ENCODE assay signal across 9 mouse cellular contexts in the genomic region with DNA sequence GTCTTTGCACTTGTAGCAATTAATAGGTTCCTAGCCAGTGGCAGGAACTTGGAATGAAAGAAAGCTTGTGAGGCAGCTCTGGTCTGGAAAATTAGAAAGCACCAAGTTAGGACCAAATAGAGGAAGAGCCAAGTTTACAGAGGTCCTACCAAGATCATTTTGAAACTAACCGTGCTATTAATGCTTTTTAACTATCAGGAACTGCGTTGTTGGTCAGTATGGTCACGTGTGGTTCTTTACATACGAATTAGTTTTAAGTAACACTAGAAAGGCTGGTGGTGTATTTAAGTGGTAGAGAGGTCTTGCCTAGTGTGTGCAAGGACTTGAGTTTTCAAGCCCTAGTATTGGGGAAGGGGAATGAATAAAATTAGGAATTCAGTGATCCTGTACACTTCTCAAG. TPM values are rescaled to one million over a fixed set of nuclear protein-coding genes. Genes with fewer than 3 reads are reported as not detected.
DNase-seq lines count a peak whose midpoint lies in the region; ATAC-seq and TF ChIP-seq lines count a peak whose summit lies in the region.
"Had no signal": no experiment of that assay in that cellular context is flagged by ENCODE, and none has a peak within 500 bp of the region (broad histone marks: within the 10 kb centered on the region; RNA-seq: fewer than 3 reads in every experiment).

No protein-coding gene starts in this region.

- H3K27ac ChIP-seq in forebrain, embryonic 15.5 days (replicated peaks) = no peak overlapping the region
- no peak overlapping the region for H3K27ac ChIP-seq in liver, embryonic 15.5 days (replicated peaks)

- peak overlapping the region; percentile 77 for H3K9ac ChIP-seq in forebrain, embryonic 15.5 days (replicated peaks)
- peak overlapping the region; percentile 81 for H3K9ac ChIP-seq in liver, embryonic 15.5 days

- intact Hi-C loops in heart, postnatal 36 days (cut with DNase I) = loop anchor here (5.0 kb wide), 2 partner anchors 136 to 324 kb away; partner anchors contain the start of genes Cct7, Pradc1 and Tprkb

- no peaks in the 10 kb centered on the region for H3K36me3 ChIP-seq in C2C12 (ENCODE audit: control insufficient read depth, insufficient read depth)
- H3K36me3 ChIP-seq in forebrain, embryonic 15.5 days = no peaks in the 10 kb centered on the region
- no peaks in the 10 kb centered on the region for H3K36me3 ChIP-seq in liver, embryonic 15.5 days (replicated peaks)

- no peak overlapping the region for H3ac ChIP-seq in C2C12 (ENCODE audit: control insufficient read depth, insufficient read length, low read depth)

- H3K4me1 ChIP-seq in forebrain, embryonic 15.5 days = peaks cover 24% of the 10 kb centered on the region
- peaks cover 24% of the 10 kb centered on the region for H3K4me1 ChIP-seq in liver, embryonic 15.5 days (replicated peaks)

- ATAC-seq in forebrain, embryonic 15.5 days (replicated peaks) = no peak
- ATAC-seq in liver, embryonic 15.5 days (ENCODE audit: insufficient read depth) = no peak

- no peak for TF ChIP-seq CTCF in C2C12 (IDR thresholded peaks at IDR 0.05; ENCODE audit: control insufficient read depth, insufficient read depth, insufficient read length)

- H3K27me3 ChIP-seq in C2C12 (ENCODE audit: control insufficient read depth, insufficient read depth, insufficient read length) = no peaks in the 10 kb centered on the region
- H3K27me3 ChIP-seq in forebrain, embryonic 15.5 days = no peaks in the 10 kb centered on the region
- peaks cover 12% of the 10 kb centered on the region; the same call in 1 of the 2 replicates for H3K27me3 ChIP-seq in liver, embryonic 15.5 days

- peaks cover 36% of the 10 kb centered on the region for H3K79me3 ChIP-seq in C2C12 (ENCODE audit: low read depth)

- H3K9me3 ChIP-seq in forebrain, embryonic 15.5 days = no peaks in the 10 kb centered on the region
- no peaks in the 10 kb centered on the region for H3K9me3 ChIP-seq in liver, embryonic 15.5 days (replicated peaks)

- 2% methylated on average over 4 of the region's 4 CpGs for WGBS in forebrain, embryonic 15.5 days
- 14% methylated on average over 4 of the region's 4 CpGs for WGBS in liver, embryonic 15.5 days (ENCODE audit: insufficient replicate concordance)

- H3K4me2 ChIP-seq in forebrain, embryonic 15.5 days (replicated peaks) = peak overlapping the region; percentile 53
- peak overlapping the region; percentile 84 for H3K4me2 ChIP-seq in liver, embryonic 15.5 days

- peak; percentile 70 for DNase-seq in heart, adult 11 months
- no peak for DNase-seq in heart, postnatal 36 days
- DNase-seq in spleen, postnatal 36 days (ENCODE audit: low spot score in 2 of 2) = no peak
- DNase-seq in thymus, postnatal 4 days = no peak
- DNase-seq in gastrocnemius, adult 18-20 months (ENCODE audit: low spot score) = no peak
- DNase-seq: kidney, adult 8-10 months had no signal

- peaks cover 54% of the 10 kb centered on the region for H3K79me2 ChIP-seq in C2C12 (ENCODE audit: control insufficient read depth, insufficient read depth)

- peak overlapping the region; percentile 71 for H3K4me3 ChIP-seq in C2C12 (ENCODE audit: insufficient read depth, poor library complexity, severe bottlenecking)
- peak overlapping the region; percentile 87 for H3K4me3 ChIP-seq in forebrain, embryonic 15.5 days
- H3K4me3 ChIP-seq in liver, embryonic 15.5 days (replicated peaks) = peak overlapping the region; percentile 82

TF ChIP-seq in C2C12, 6 proteins besides CTCF, POLR2A, EP300 and RAD21:
- TF ChIP-seq USF1 (IDR thresholded peaks at IDR 0.05; ENCODE audit: low read depth) = peak; percentile 70
- TF ChIP-seq CEBPB (IDR thresholded peaks at IDR 0.05; ENCODE audit: low read depth) = no peak
- no peak for TF ChIP-seq MYOG (IDR thresholded peaks at IDR 0.05; ENCODE audit: control insufficient read depth, extremely low read depth, insufficient read length)
- no peak for TF ChIP-seq MYOD1 (IDR thresholded peaks at IDR 0.05; ENCODE audit: control insufficient read depth, insufficient read length, low read depth)

RNA-seq across cellular contexts. Expression of gene Alms1, which starts 1.2 kb away (rescaled TPM):
- total RNA-seq in heart, postnatal 36 days (2021) = 1 to 10 TPM; 2.1 to 2.4 TPM
- polyA plus RNA-seq in C2C12 (2012; fragmentation: generic; extraction: Trizol) = 1.4 TPM
- polyA plus RNA-seq in forebrain, embryonic 15.5 days (2015; fragmentation: Nextera tagmentation; extraction: Ambion mirVana) = 5.9 TPM in 2 replicates
- 1.5 and 1.9 TPM in 2 replicates for polyA plus RNA-seq in liver, embryonic 15.5 days (2015; fragmentation: Nextera tagmentation; extraction: Ambion mirVana)
- total RNA-seq in gastrocnemius, adult 18-20 months (2021) = under 1 TPM; 0.48 to 0.50 TPM
